Mouse (Mus musculus) bone marrow macrophage, adult 2 months (primary cell): ENCODE data around the gene Kdm4b.

Experiments used
- CTCF ChIP-seq: IDR thresholded peaks from 2 replicates; pipeline ENCODE4 v1.5.1; 2012; ENCODE audit warnings: low read depth, mild to moderate bottlenecking, low read length, moderate library complexity
- POLR2A ChIP-seq: IDR thresholded peaks from 2 replicates; pipeline ENCODE4 v1.6.1; 2012; ENCODE audit warnings: mild to moderate bottlenecking, low read depth, low read length, borderline replicate concordance

DNA sequence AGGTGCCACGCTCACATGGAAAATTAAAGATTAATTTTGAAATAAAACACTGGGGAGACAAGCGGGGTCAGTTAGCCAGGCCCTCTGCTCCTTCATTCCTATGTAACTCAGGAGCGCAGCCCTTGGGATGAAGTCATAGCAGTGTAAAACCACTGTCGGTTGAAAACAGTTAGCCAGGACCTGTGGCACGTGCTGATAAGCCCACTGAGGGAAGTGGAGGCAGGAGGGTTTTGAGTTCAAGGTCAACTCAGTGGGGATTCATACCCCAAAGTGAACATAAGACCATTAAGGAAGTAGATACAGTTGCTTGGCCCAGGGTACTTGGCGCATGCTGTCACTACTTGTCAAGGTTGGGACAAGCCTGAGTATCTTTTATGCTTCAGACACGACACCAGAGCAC, 85.6 kb downstream of the Kdm4b start:
- TF ChIP-seq CTCF (no peak), POLR2A (no peak)
